Mouse (Mus musculus) midbrain, embryonic 13.5 days (tissue): ENCODE data around the gene Zfp960. TPM values are rescaled to one million over a fixed set of nuclear protein-coding genes. Genes with fewer than 3 reads are reported as not detected.
"Not testable (repeated sequence)": the region's sequence is repeated elsewhere in the genome, so short reads cannot be mapped to it uniquely, and the experiment has no call there.

ENCODE experiments used
- ATAC-seq: fragments of 200-750 bp; cut with Nextera tagmentation; 2 replicates; pipeline ENCODE4 v1.8.0; 2017; ENCODE audit warnings: mild to moderate bottlenecking, moderate TSS enrichment, moderate library complexity
- H3K27ac ChIP-seq: fragments of 300-500 bp; sonication (generic); 2 replicates; pipeline ENCODE4 v1.5.1; 2015; ENCODE audit warnings: inconsistent platforms, mild to moderate bottlenecking, moderate library complexity
- H3K27me3 ChIP-seq: fragments of 300-500 bp; sonication (generic); 2 replicates; pipeline ENCODE4 v1.6.1; 2015; ENCODE audit warnings: mild to moderate bottlenecking, inconsistent platforms
- H3K36me3 ChIP-seq: fragments of 300-500 bp; sonication (generic); 2 replicates; pipeline ENCODE4 v1.6.1; 2015; ENCODE audit warnings: mild to moderate bottlenecking, inconsistent platforms
- H3K4me1 ChIP-seq: fragments of 300-500 bp; sonication (generic); replicated peaks from 2 replicates; pipeline ENCODE4 v1.6.1; 2015; ENCODE audit warnings: inconsistent platforms
- H3K4me2 ChIP-seq: fragments of 300-500 bp; sonication (generic); replicated peaks from 2 replicates; pipeline ENCODE4 v1.6.1; 2015; ENCODE audit warnings: moderate library complexity, mild to moderate bottlenecking, inconsistent platforms
- H3K4me3 ChIP-seq: fragments of 300-500 bp; sonication (generic); replicated peaks from 2 replicates; pipeline ENCODE4 v1.5.1; 2015; ENCODE audit warnings: mild to moderate bottlenecking, inconsistent platforms
- H3K9ac ChIP-seq: fragments of 300-500 bp; sonication (generic); replicated peaks from 2 replicates; pipeline ENCODE4 v1.6.1; 2015; ENCODE audit warnings: mild to moderate bottlenecking, inconsistent platforms
- H3K9me3 ChIP-seq: fragments of 300-500 bp; sonication (generic); 2 replicates; pipeline ENCODE4 v1.6.1; 2016; ENCODE audit warnings: mild to moderate bottlenecking, inconsistent platforms
- WGBS: fragments of 180-500 bp; shearing (Covaris S2); methylation state at CpG from one replicate; pipeline ENCODE4 v1.1.7; 2015; 5-methylcytosine and 5-hydroxymethylcytosine counted together
- polyA plus RNA-seq: library from polyadenylated mRNA; unstranded; fragments of >200 nt; fragmentation: Nextera tagmentation; extraction: Ambion mirVana; gene quantifications from 2 replicates; pipeline ENCODE4 v1.2.1, GENCODE M21; 2015

The Zfp960 gene
- polyA plus RNA-seq: 3.0 and 3.3 TPM in 2 replicates

- H3K9me3 ChIP-seq, H3K27me3 ChIP-seq, H3K27ac ChIP-seq, H3K36me3 ChIP-seq, H3K4me1 ChIP-seq: not testable (repeated sequence)
- Histone ChIP-seq H3K4me3 (peak within 1 kb of the TSS; percentile 53), H3K4me2 (peak within 1 kb of the TSS; percentile 57), H3K9ac (peak within 1 kb of the TSS; percentile 54; the same call in 1 of the 2 replicates)
- peak; percentile 100 for ATAC-seq
- 2% methylated on average over 18 of the region's 21 CpGs for WGBS
These were observed at the start of gene Zfp960 for GRCm38 (mm10) chr17:17063628-17064494. Zfp960 (plus strand) TSS chr17:17064113.

GRCm38 (mm10) chr17:17018071-17018470 is 45.8 kb upstream of the Zfp960 start:
- not testable (repeated sequence) for H3K27me3 ChIP-seq, H3K4me1 ChIP-seq, H3K27ac ChIP-seq, ATAC-seq, H3K4me2 ChIP-seq, H3K9ac ChIP-seq, H3K4me3 ChIP-seq
- Histone ChIP-seq H3K36me3 (peaks cover 13% of the 10 kb centered on the region), H3K9me3 (peaks cover 20% of the 10 kb centered on the region)
- WGBS: 95% methylated on average over 2 of the region's 2 CpGs

DNA sequence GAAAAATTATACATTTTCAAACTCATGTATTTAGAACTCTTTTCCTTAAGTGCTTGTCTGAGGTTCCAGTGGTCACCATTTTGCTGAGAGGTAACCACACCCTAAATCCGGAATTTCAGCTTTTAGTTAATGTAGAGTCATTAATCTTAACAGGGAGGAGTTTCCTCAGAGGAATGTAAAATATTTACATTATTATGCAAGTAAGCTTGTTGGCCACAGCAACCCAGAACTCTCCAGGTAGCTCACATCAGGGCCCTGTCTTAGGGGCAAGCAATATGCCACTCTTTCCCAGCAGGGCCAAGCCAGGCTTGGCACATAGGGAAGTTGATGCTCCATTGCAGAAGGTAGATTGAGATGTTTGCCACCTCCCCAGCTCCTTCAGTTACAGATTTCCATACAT is 4.3 kb upstream of the Zfp960 start:
- 63% methylated on average over 1 of the region's 1 CpGs for WGBS
- not testable (repeated sequence) for H3K27ac ChIP-seq, H3K9ac ChIP-seq, H3K4me2 ChIP-seq, H3K4me3 ChIP-seq, ATAC-seq, H3K36me3 ChIP-seq, H3K4me1 ChIP-seq, H3K9me3 ChIP-seq, H3K27me3 ChIP-seq

DNA sequence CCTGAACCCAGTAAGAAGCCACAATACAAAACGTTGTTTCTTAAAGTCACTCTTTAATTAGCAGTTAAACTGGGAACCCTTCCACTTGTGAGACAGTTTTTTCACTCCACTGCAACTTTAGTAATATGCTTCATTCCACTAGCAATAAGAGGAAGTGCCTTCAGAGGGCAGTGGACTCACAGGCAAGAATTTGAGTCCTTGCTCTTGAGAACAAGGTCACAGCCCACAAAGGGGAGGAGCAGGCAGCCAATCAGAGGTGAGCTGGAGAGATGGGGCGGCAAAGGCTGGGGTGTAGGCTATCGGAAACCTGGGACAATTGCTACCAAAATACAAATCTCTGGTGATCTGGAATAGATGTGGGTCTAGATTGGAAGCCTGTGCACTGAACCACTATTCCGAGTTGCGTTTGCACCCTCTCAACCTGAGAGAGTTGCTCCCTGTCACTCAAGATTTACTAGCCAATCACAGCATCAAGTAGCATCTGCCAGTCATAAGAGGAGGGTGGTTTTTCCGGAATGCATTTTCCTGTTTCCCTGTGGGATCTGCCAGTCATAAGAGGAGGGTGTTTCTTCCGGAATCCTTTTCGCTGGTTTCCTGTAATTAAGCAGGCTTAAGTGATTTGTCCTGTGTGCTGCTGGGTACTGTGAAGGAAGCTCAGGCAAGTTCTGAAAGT is 57.1 kb downstream of the Zfp960 start, which contains the start of gene Zfp97:
Gene Zfp97, plus strand, starts transcription at position 586 of the 673 bp plus-strand sequence.
- peak; percentile 99 for ATAC-seq
- not testable (repeated sequence) for H3K4me3 ChIP-seq, H3K27me3 ChIP-seq, H3K36me3 ChIP-seq, H3K4me1 ChIP-seq, H3K9me3 ChIP-seq, H3K9ac ChIP-seq, H3K4me2 ChIP-seq, H3K27ac ChIP-seq
- WGBS: no CpG with 5 or more reads among the region's 8 CpGs

Other genes starting within 250 kb of the Zfp960 start
- gene Zfp97, start 57.3 kb downstream of the Zfp960 start, polyA plus RNA-seq: 4.3 and 4.9 TPM in 2 replicates